Mouse (Mus musculus) MEL (cell line): Measurements from ENCODE around the gene Timd4. TPM values are rescaled to one million over a fixed set of nuclear protein-coding genes. Genes with fewer than 3 reads are reported as not detected.

Experiments
- DNase-seq: peaks from one replicate; pipeline ENCODE4 v3.0.0; 2011; ENCODE audit warnings: low read depth, low spot score
- H3K27ac ChIP-seq: 2 replicates; pipeline ENCODE4 v1.5.1; 2012; ENCODE audit warnings: low read depth, mild to moderate bottlenecking, control low read depth, low read length, moderate library complexity; ENCODE audit not compliant: control insufficient read depth
- H3K27me3 ChIP-seq, 2 experiments: fragments of 150-350 bp in 1 of 2; sonication (generic) in 1 of 2; 2 replicates each; pipeline ENCODE4 v1.6.1; 2012; ENCODE audit warnings: low read length in 2 of 2, mild to moderate bottlenecking in 2 of 2, improper control_type of control experiment in 1 of 2, moderate library complexity in 1 of 2; ENCODE audit not compliant: insufficient read depth in 2 of 2, control insufficient read depth in 1 of 2
- H3K36me3 ChIP-seq, 2 experiments: 2 replicates each; pipeline ENCODE4 v1.6.1; 2012 to 2014; ENCODE audit warnings: low read length in 2 of 2, improper control_type of control experiment in 1 of 2, inconsistent platforms in 1 of 2, mild to moderate bottlenecking in 1 of 2; ENCODE audit not compliant: insufficient read depth in 2 of 2, control insufficient read depth in 1 of 2
- H3K4me1 ChIP-seq, 2 experiments: fragments of 150-350 bp in 1 of 2; sonication (generic) in 1 of 2; 2 replicates each; pipeline ENCODE4 v1.6.1; 2012; ENCODE audit warnings: low read length in 2 of 2, improper control_type of control experiment in 1 of 2, mild to moderate bottlenecking in 1 of 2; ENCODE audit not compliant: insufficient read depth in 2 of 2, control insufficient read depth in 1 of 2
- H3K4me3 ChIP-seq, 2 experiments: fragments of 150-350 bp in 1 of 2; sonication (generic) in 1 of 2; 2 replicates each; pipeline ENCODE4 v1.5.1; 2012; ENCODE audit warnings: low read depth in 2 of 2, low read length in 2 of 2, mild to moderate bottlenecking in 2 of 2, moderate library complexity in 2 of 2, control low read depth in 1 of 2, improper control_type of control experiment in 1 of 2; ENCODE audit not compliant: control insufficient read depth in 1 of 2, insufficient read depth in 1 of 2
- H3K79me2 ChIP-seq: 2 replicates; pipeline ENCODE4 v1.6.1; 2012; ENCODE audit warnings: mild to moderate bottlenecking, low read length, moderate library complexity; ENCODE audit not compliant: control insufficient read depth, poor library complexity, insufficient read depth
- H3K9ac ChIP-seq: 2 replicates; pipeline ENCODE4 v1.6.1; 2012; ENCODE audit warnings: low read depth, mild to moderate bottlenecking, control low read depth, low read length, moderate library complexity; ENCODE audit not compliant: control insufficient read depth, poor library complexity, severe bottlenecking
- H3K9me3 ChIP-seq: fragments of 150-350 bp; sonication (generic); replicated peaks from 2 replicates; pipeline ENCODE4 v1.6.1; 2012; ENCODE audit warnings: mild to moderate bottlenecking, low read length, improper control_type of control experiment, moderate library complexity; ENCODE audit not compliant: insufficient read depth
- GATA1 ChIP-seq: IDR thresholded peaks from 2 replicates; pipeline ENCODE4 v1.6.1; 2011; ENCODE audit warnings: low read depth, low read length, improper control_type of control experiment
- HCFC1 ChIP-seq: IDR thresholded peaks from 2 replicates; pipeline ENCODE4 v1.6.1; 2012; ENCODE audit warnings: low read depth, mild to moderate bottlenecking, inconsistent platforms, low read length, improper control_type of control experiment, moderate library complexity
- JUND ChIP-seq: IDR thresholded peaks from 2 replicates; pipeline ENCODE4 v1.6.1; 2011; ENCODE audit warnings: low read depth, mild to moderate bottlenecking, improper control_type of control experiment, low read length
- MAZ ChIP-seq: IDR thresholded peaks from 2 replicates; pipeline ENCODE4 v1.6.1; 2012; ENCODE audit warnings: low read depth, mild to moderate bottlenecking, inconsistent platforms, low read length, improper control_type of control experiment
- MYC ChIP-seq: IDR thresholded peaks from 2 replicates; pipeline ENCODE4 v1.6.1; 2011; ENCODE audit warnings: low read depth, mild to moderate bottlenecking, low read length, improper control_type of control experiment, moderate library complexity
- NELFE ChIP-seq: IDR thresholded peaks from 2 replicates; pipeline ENCODE4 v1.6.1; 2011; ENCODE audit warnings: low read depth, low read length, improper control_type of control experiment
- NRF1 ChIP-seq: IDR thresholded peaks from 2 replicates; pipeline ENCODE4 v1.6.1; 2014; ENCODE audit warnings: low read depth, mild to moderate bottlenecking, inconsistent platforms, low read length, improper control_type of control experiment, moderate library complexity; ENCODE audit not compliant: poor library complexity, insufficient read depth, severe bottlenecking
- POLR2AphosphoS5 ChIP-seq: IDR thresholded peaks from 2 replicates; pipeline ENCODE4 v1.6.1; 2012; ENCODE audit warnings: low read depth, borderline replicate concordance, mild to moderate bottlenecking, inconsistent platforms, low read length, moderate library complexity, mixed read lengths
- RAD21 ChIP-seq: IDR thresholded peaks from 2 replicates; pipeline ENCODE4 v1.6.1; 2011; ENCODE audit warnings: mild to moderate bottlenecking, low read depth, low read length, improper control_type of control experiment
- SMC3 ChIP-seq: IDR thresholded peaks from 2 replicates; pipeline ENCODE4 v1.6.1; 2011; ENCODE audit warnings: low read depth, low read length, improper control_type of control experiment
- TBP ChIP-seq: IDR thresholded peaks from 2 replicates; pipeline ENCODE4 v1.8.0; 2011; ENCODE audit warnings: low read depth, low read length, improper control_type of control experiment
- UBTF ChIP-seq: IDR thresholded peaks from 2 replicates; pipeline ENCODE4 v1.6.1; 2012; ENCODE audit warnings: low read depth, mild to moderate bottlenecking, inconsistent platforms, low read length, improper control_type of control experiment, moderate library complexity, borderline replicate concordance; ENCODE audit not compliant: insufficient read depth
- USF1 ChIP-seq: IDR thresholded peaks from 2 replicates; pipeline ENCODE4 v1.6.1; 2014; ENCODE audit warnings: low read depth, mild to moderate bottlenecking, inconsistent platforms, low read length, improper control_type of control experiment, moderate library complexity
- USF2 ChIP-seq, 2 experiments: IDR thresholded peaks; 2 replicates each; pipeline ENCODE4 v1.6.1; 2011 to 2012; ENCODE audit warnings: improper control_type of control experiment in 2 of 2, low read length in 2 of 2, borderline replicate concordance in 1 of 2, inconsistent platforms in 1 of 2, low read depth in 1 of 2, mild to moderate bottlenecking in 1 of 2; ENCODE audit not compliant: insufficient read depth in 1 of 2
- ZKSCAN1 ChIP-seq: IDR thresholded peaks from 2 replicates; pipeline ENCODE4 v1.6.1; 2012; ENCODE audit warnings: low read depth, mild to moderate bottlenecking, inconsistent platforms, low read length, improper control_type of control experiment, moderate library complexity
- polyA plus RNA-seq, 2 experiments: library from polyadenylated mRNA; stranded (reverse) in 1 of 2; unstranded in 1 of 2; fragments of >175 nt in 1 of 2; fragments of >200 nt in 1 of 2; gene quantifications; 2 replicates each; pipeline versions ENCODE4 v1.2.1 to v1.2.4; 2012; ENCODE audit warnings: low replicate concordance in 2 of 2, low read depth in 1 of 2; ENCODE audit not compliant: insufficient read length in 2 of 2, insufficient read depth in 1 of 2, missing spikeins in 1 of 2
- total RNA-seq: library from RNA; depleted of rRNA; stranded (reverse); fragments of 300-350 nt; gene quantifications from 2 replicates; pipeline ENCODE4 v1.2.3, GENCODE M21; 2012

The Timd4 gene
- total and polyA plus RNA-seq, 3 experiments = not detected

- no peaks in the 10 kb centered on the region for H3K27me3 ChIP-seq
- H3K79me2 ChIP-seq = no peaks in the 10 kb centered on the region
- TF ChIP-seq HCFC1 = no peak
- no peak for TF ChIP-seq NRF1
- no peak for TF ChIP-seq POLR2AphosphoS5
- DNase-seq = no peak
- no peaks in the 10 kb centered on the region for H3K36me3 ChIP-seq
- H3K4me3 ChIP-seq = no peak overlapping the region
- no peak overlapping the region for H3K27ac ChIP-seq
- no peaks in the 10 kb centered on the region for H3K9me3 ChIP-seq
- H3K4me1 ChIP-seq = no peaks in the 10 kb centered on the region
- no peak overlapping the region for H3K9ac ChIP-seq
Measured at GRCm38 (mm10) chr11:46835080-46835479, 24.5 kb downstream of the Timd4 start.

DNA sequence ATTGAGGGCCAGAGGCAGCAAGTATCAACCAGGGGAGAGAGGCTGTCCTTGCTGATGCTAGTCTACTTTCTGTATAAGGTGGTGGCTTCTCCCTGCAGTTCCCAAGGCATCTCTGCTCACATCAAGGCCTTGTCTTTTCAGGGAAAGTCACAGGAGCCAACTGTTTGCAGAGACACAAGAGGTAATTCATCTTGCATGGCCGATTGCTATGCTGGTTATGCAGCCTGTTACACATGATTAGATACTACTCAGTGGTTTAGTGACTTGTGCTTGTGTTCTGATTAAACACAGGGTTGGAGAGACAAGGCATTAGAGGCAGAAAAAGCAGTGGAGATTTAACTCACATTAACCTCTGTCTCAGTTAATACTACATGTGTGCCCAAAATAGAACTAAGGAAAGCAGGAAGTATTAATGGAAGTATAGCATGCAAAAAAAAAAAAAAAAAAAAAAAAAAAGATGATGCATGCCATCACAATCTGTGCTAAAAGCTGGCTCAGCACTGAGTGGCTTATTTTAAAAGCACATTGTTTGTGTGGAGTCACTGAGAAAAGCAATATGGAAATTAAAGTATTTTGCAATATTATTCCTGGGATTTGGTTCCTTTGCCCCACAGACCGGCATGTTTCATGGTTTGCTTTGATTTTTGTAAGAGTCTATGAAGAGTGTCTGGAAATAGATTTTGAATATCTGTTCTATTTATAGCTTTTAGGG lies 31.6 kb downstream of the Timd4 start:
- H3K4me1 ChIP-seq = no peaks in the 10 kb centered on the region
- no peak overlapping the region for H3K27ac ChIP-seq
- H3K36me3 ChIP-seq = no peaks in the 10 kb centered on the region
- no peaks in the 10 kb centered on the region for H3K27me3 ChIP-seq
- no peak overlapping the region for H3K9ac ChIP-seq
- DNase-seq = no peak
- TF ChIP-seq USF1 (no peak), MAZ (no peak), USF2 (IDR thresholded peaks at IDR 0.05; ENCODE audit: borderline replicate concordance in 1 of 2, insufficient read depth in 1 of 2, low read depth in 1 of 2, low read length in 2 of 2) (no peak), NELFE (no peak), TBP (no peak), JUND (no peak), UBTF (no peak), POLR2AphosphoS5 (no peak), RAD21 (no peak), GATA1 (no peak), NRF1 (no peak), HCFC1 (no peak), SMC3 (no peak), ZKSCAN1 (no peak), MYC (no peak)
- H3K9me3 ChIP-seq = no peaks in the 10 kb centered on the region
- no peaks in the 10 kb centered on the region for H3K79me2 ChIP-seq
- H3K4me3 ChIP-seq = no peak overlapping the region
